Mouse (Mus musculus) E14TG2a.4 (cell line): ENCODE measurements around the gene Sell.

Experiments
- CTCF ChIP-seq: conservative IDR thresholded peaks from 2 replicates; pipeline ENCODE4 v1.5.1; 2014; ENCODE audit warnings: low read length
- NANOG ChIP-seq: IDR thresholded peaks from 2 replicates; pipeline ENCODE4 v1.6.1; 2014; ENCODE audit warnings: borderline replicate concordance, low read length, mixed read lengths
- POU5F1 ChIP-seq: IDR thresholded peaks from 2 replicates; pipeline ENCODE4 v1.6.1; 2014; ENCODE audit warnings: low read length, borderline replicate concordance

DNA sequence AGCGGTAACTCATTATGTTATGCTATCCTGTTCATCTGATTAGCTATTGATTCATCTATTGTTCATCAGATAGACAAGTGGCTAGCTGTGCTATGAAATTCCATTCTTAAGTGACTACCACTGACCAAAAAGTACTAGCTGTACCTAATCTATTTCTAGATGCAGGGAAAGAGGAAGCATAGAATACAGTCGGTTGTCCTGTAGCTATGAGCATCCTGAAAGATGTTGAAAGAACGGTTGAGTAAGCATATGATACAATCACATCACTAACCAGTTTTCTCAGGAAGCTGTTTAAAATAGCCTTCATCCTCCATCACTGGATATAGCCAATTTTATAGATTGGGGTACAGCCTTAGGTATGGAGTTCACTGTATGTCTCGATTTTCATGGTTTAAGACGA is 26.1 kb downstream of the Sell start:
- TF ChIP-seq CTCF, result no peak
- TF ChIP-seq NANOG, result no peak
- TF ChIP-seq POU5F1, result no peak
